25 mouse cellular contexts compared by ENCODE assay signal in genomic region chr2:130728906-130729585, GRCm38 (mm10). TPM values are rescaled to one million over a fixed set of nuclear protein-coding genes. Genes with fewer than 3 reads are reported as not detected.
DNase-seq lines count a peak whose midpoint lies in the region; ATAC-seq and TF ChIP-seq lines count a peak whose summit lies in the region.
"Had no signal": no experiment of that assay in that cellular context is flagged by ENCODE, and none has a peak within 500 bp of the region (broad histone marks: within the 10 kb centered on the region; RNA-seq: fewer than 3 reads in every experiment).

No protein-coding gene starts in this region.

- H3K4me2 ChIP-seq in hindbrain, postnatal 0 days (ENCODE audit: low read depth, low read length): no peak overlapping the region
- H3K4me2 ChIP-seq in hindbrain, embryonic 13.5 days: no peak overlapping the region
- H3K4me2 ChIP-seq in lung, embryonic 14.5 days: no peak overlapping the region
- H3K4me2 ChIP-seq: forebrain, embryonic 13.5 days; heart, embryonic 12.5 days; hindbrain, embryonic 14.5 days; limb, embryonic 15.5 days; liver, embryonic 15.5 days; midbrain, embryonic 15.5 days; neural tube, embryonic 13.5 days had no signal

- no peaks in the 10 kb centered on the region for H3K4me1 ChIP-seq in hindbrain, postnatal 0 days (ENCODE audit: insufficient read depth, low read length)
- no peaks in the 10 kb centered on the region for H3K4me1 ChIP-seq in hindbrain, embryonic 13.5 days (replicated peaks)
- H3K4me1 ChIP-seq in lung, embryonic 14.5 days (ENCODE audit: insufficient read depth): no peaks in the 10 kb centered on the region
- no peaks in the 10 kb centered on the region for H3K4me1 ChIP-seq in lung, adult 2 months (ENCODE audit: control insufficient read depth, insufficient read depth, low read length)
- H3K4me1 ChIP-seq: forebrain, embryonic 13.5 days; heart, embryonic 12.5 days; limb, embryonic 15.5 days; liver, embryonic 15.5 days; midbrain, embryonic 15.5 days; neural tube, embryonic 13.5 days had no signal

- peak; percentile 30 for DNase-seq in hindbrain, postnatal 0 days (ENCODE audit: low spot score)
- DNase-seq in lung, embryonic 14.5 days: peak; percentile 40
- no peak for DNase-seq in lung, adult 2 months
- peak; percentile 8 for DNase-seq in MN1 (ENCODE audit: low spot score)
- DNase-seq in brain, adult 2 months (ENCODE audit: low read depth, low spot score): peak; percentile 44
- no peak for DNase-seq in spleen, postnatal 4 days (ENCODE audit: low spot score in 2 of 2)
- no peak for DNase-seq in thymus, postnatal 14 days
- DNase-seq: adrenal gland, postnatal 36 days; cerebellum, adult 2 months; gastrocnemius, postnatal 14 days; heart, adult 18-20 months; heart, postnatal 14 days; kidney, postnatal 36 days; layer of hippocampus, postnatal 36 days; left cerebral cortex, postnatal 4 days; lung, postnatal 14 days had no signal

- H3K36me3 ChIP-seq in hindbrain, postnatal 0 days (ENCODE audit: insufficient read depth, low read length): peaks cover 71% of the 10 kb centered on the region
- H3K36me3 ChIP-seq in hindbrain, embryonic 13.5 days: peaks cover 97% of the 10 kb centered on the region
- H3K36me3 ChIP-seq in lung, embryonic 14.5 days (ENCODE audit: insufficient read depth): peaks cover 65% of the 10 kb centered on the region

- ATAC-seq in hindbrain, postnatal 0 days: no peak
- ATAC-seq in hindbrain, embryonic 13.5 days (ENCODE audit: low FRiP score): no peak
- no peak for ATAC-seq in lung, embryonic 14.5 days (ENCODE audit: insufficient read depth)
- ATAC-seq: forebrain, embryonic 13.5 days; midbrain, embryonic 15.5 days had no signal

- H3K9ac ChIP-seq in hindbrain, postnatal 0 days (replicated peaks; ENCODE audit: low read length): no peak overlapping the region
- no peak overlapping the region for H3K9ac ChIP-seq in hindbrain, embryonic 13.5 days
- no peak overlapping the region for H3K9ac ChIP-seq in lung, embryonic 14.5 days
- H3K9ac ChIP-seq: forebrain, embryonic 13.5 days; heart, embryonic 12.5 days; hindbrain, embryonic 14.5 days; limb, embryonic 15.5 days; liver, embryonic 15.5 days; midbrain, embryonic 15.5 days; neural tube, embryonic 13.5 days had no signal

- H3K27ac ChIP-seq in hindbrain, postnatal 0 days: no peak overlapping the region
- H3K27ac ChIP-seq in hindbrain, embryonic 13.5 days: no peak overlapping the region
- no peak overlapping the region for H3K27ac ChIP-seq in lung, embryonic 14.5 days (ENCODE audit: low read depth)
- H3K27ac ChIP-seq: forebrain, embryonic 13.5 days; hindbrain, embryonic 14.5 days; limb, embryonic 15.5 days; liver, embryonic 15.5 days; midbrain, embryonic 15.5 days; neural tube, embryonic 13.5 days; stomach, postnatal 0 days had no signal

- no peak for TF ChIP-seq POLR2A in lung, adult 2 months (IDR thresholded peaks at IDR 0.05; ENCODE audit: borderline replicate concordance, extremely low read depth, low read depth, low read length)

- H3K4me3 ChIP-seq in hindbrain, postnatal 0 days (ENCODE audit: low read length): no peak overlapping the region
- no peak overlapping the region for H3K4me3 ChIP-seq in hindbrain, embryonic 13.5 days
- no peak overlapping the region for H3K4me3 ChIP-seq in lung, embryonic 14.5 days (ENCODE audit: low read depth, low read length)
- H3K4me3 ChIP-seq in lung, adult 2 months (replicated peaks; ENCODE audit: extremely low read depth, low read depth, low read length): no peak overlapping the region
- H3K4me3 ChIP-seq: forebrain, embryonic 13.5 days; heart, embryonic 12.5 days; limb, embryonic 15.5 days; liver, embryonic 15.5 days; midbrain, embryonic 15.5 days; neural tube, embryonic 13.5 days had no signal

- H3K27me3 ChIP-seq in hindbrain, postnatal 0 days (ENCODE audit: insufficient read depth, low read length): no peaks in the 10 kb centered on the region
- no peaks in the 10 kb centered on the region for H3K27me3 ChIP-seq in hindbrain, embryonic 13.5 days
- no peaks in the 10 kb centered on the region for H3K27me3 ChIP-seq in lung, embryonic 14.5 days (ENCODE audit: insufficient read depth, low read length)
- H3K27me3 ChIP-seq: forebrain, embryonic 13.5 days; heart, embryonic 12.5 days; limb, embryonic 15.5 days; liver, embryonic 15.5 days; midbrain, embryonic 15.5 days; neural tube, embryonic 13.5 days had no signal

- no peaks in the 10 kb centered on the region for H3K9me3 ChIP-seq in hindbrain, postnatal 0 days (ENCODE audit: low read length)
- no peaks in the 10 kb centered on the region for H3K9me3 ChIP-seq in hindbrain, embryonic 13.5 days
- H3K9me3 ChIP-seq in lung, embryonic 14.5 days (ENCODE audit: low read depth, low read length): no peaks in the 10 kb centered on the region
- H3K9me3 ChIP-seq: forebrain, embryonic 13.5 days; heart, embryonic 12.5 days; limb, embryonic 15.5 days; liver, embryonic 15.5 days; midbrain, embryonic 15.5 days; neural tube, embryonic 13.5 days had no signal

- TF ChIP-seq CTCF in hindbrain, postnatal 0 days (IDR thresholded peaks at IDR 0.05; ENCODE audit: low read depth): no peak
- no peak for TF ChIP-seq CTCF in lung, embryonic 14.5 days (IDR thresholded peaks at IDR 0.05; ENCODE audit: low read depth)
- no peak for TF ChIP-seq CTCF in lung, adult 2 months (IDR thresholded peaks at IDR 0.05; ENCODE audit: insufficient read depth, low read length)

- WGBS in hindbrain, postnatal 0 days: 93% methylated on average over 2 of the region's 2 CpGs
- WGBS in hindbrain, embryonic 13.5 days: 97% methylated on average over 2 of the region's 2 CpGs
- 89% methylated on average over 2 of the region's 2 CpGs for WGBS in lung, embryonic 14.5 days
- WGBS in lung, adult 2 months: 86% methylated on average over 2 of the region's 2 CpGs

RNA-seq across cellular contexts. Expression of gene Slc4a11, which starts 31.7 kb away (rescaled TPM):
- 0.16 and 1.2 TPM in 2 replicates for total RNA-seq in hindbrain, postnatal 0 days (2014; rRNA removed)
- 0.49 and 0.53 TPM in 2 replicates for polyA plus RNA-seq in hindbrain, postnatal 0 days (2015; fragmentation: Nextera tagmentation; extraction: Ambion mirVana)
- polyA plus RNA-seq in hindbrain, embryonic 13.5 days (2015; fragmentation: Nextera tagmentation; extraction: Ambion mirVana): 0.32 and 1.1 TPM in 2 replicates
- polyA plus RNA-seq in lung, embryonic 14.5 days (2014; fragmentation: Nextera tagmentation; extraction: Ambion mirVana): 0.68 and 0.78 TPM in 2 replicates
- 1.7 TPM in 2 replicates for polyA plus RNA-seq in lung, adult 2 months (2012; rRNA removed)

Comparison
In these comparisons a context has a peak if more than half of its experiments do, and no peak if none do; other contexts are left out.
1. DNase-seq: peak in hindbrain, postnatal 0 days (single experiment), lung, embryonic 14.5 days (single experiment), MN1 (single experiment) and brain, adult 2 months (single experiment); none in lung, adult 2 months (single experiment), spleen, postnatal 4 days (0 of 2) and thymus, postnatal 14 days (single experiment).